Mouse (Mus musculus): ENCODE results near the gene Ip6k1. TPM values are rescaled to one million over a fixed set of nuclear protein-coding genes. Genes with fewer than 3 reads are reported as not detected.

Ip6k1 gene
- total and polyA plus RNA-seq, 3 experiments, result 31.8 to 59.1 (median 37.2) TPM

DNA sequence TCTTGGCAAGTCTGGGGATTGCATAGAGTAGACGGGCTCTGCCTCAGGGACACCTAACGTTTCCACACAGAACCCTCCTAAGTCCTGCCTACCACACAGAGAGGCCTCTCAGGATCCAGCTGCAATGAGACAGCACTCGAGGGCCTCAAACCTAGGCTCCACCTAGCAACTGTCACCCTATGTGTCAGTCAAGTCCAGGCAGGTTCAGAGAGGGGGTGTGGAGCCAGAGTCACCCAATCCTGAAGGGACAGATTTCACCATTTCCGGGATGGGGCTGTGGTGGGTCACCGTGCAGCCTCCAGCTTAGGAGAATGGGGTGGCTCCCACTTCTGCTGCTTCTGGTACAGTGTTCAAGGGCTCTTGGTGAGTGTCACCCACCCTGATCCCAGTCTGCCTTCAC is 77.9 kb downstream of the Ip6k1 start, which contains the start of gene Mst1:
Mst1 (plus strand) TSS at position 269 of the 400 bp plus-strand sequence.
- Histone ChIP-seq H3K4me3 (ENCODE audit: control insufficient read depth in 1 of 2, insufficient read depth in 1 of 2, low read depth in 2 of 2, low read length in 2 of 2) (peak within 1 kb of the TSS; percentile 75 to 92), H3K36me3 (ENCODE audit: control insufficient read depth in 1 of 2, insufficient read depth in 2 of 2, low read length in 2 of 2) (peaks cover 2 to 9% of the 10 kb centered on the region in 2 experiments; a peak in 3 of 4 replicates), H3K27me3 (ENCODE audit: control insufficient read depth in 1 of 2, insufficient read depth in 2 of 2, low read length in 2 of 2) (no peaks in the 10 kb centered on the region), H3K9ac (ENCODE audit: control insufficient read depth, low read depth, low read length, poor library complexity, severe bottlenecking) (peak within 1 kb of the TSS; percentile 86), H3K79me2 (ENCODE audit: control insufficient read depth, insufficient read depth, low read length, poor library complexity) (peaks cover 7% of the 10 kb centered on the region), H3K4me1 (ENCODE audit: control insufficient read depth in 1 of 2, insufficient read depth in 2 of 2, low read length in 2 of 2) (peaks cover 0 to 18% of the 10 kb centered on the region in 2 experiments; a peak in 2 of 4 replicates), H3K27ac (ENCODE audit: control insufficient read depth, low read depth, low read length) (peak within 1 kb of the TSS; percentile 94), H3K9me3 (replicated peaks; ENCODE audit: insufficient read depth, low read length) (no peaks in the 10 kb centered on the region)
- TF ChIP-seq MEF2A (IDR thresholded peaks at IDR 0.05; ENCODE audit: extremely low read depth, insufficient replicate concordance, low read depth, low read length, poor library complexity, severe bottlenecking) (no peak), NRF1 (IDR thresholded peaks at IDR 0.05; ENCODE audit: insufficient read depth, low read depth, low read length, poor library complexity, severe bottlenecking) (no peak), MYC (IDR thresholded peaks at IDR 0.05; ENCODE audit: low read depth, low read length) (peak; percentile 28; the same call in 1 of the 2 replicates), TBP (IDR thresholded peaks at IDR 0.05; ENCODE audit: low read depth, low read length) (peak; percentile 68; the same call in 1 of the 2 replicates), ZMIZ1 (IDR thresholded peaks at IDR 0.05; ENCODE audit: low read depth, low read length) (no peak; the same call in 1 of the 2 replicates), GABPA (IDR thresholded peaks at IDR 0.05; ENCODE audit: low read depth, low read length) (no peak), CHD2 (IDR thresholded peaks at IDR 0.05; ENCODE audit: low read length) (no peak), JUND (IDR thresholded peaks at IDR 0.05; ENCODE audit: low read depth, low read length) (no peak), POLR2A (IDR thresholded peaks at IDR 0.05; ENCODE audit: control insufficient read depth in 1 of 2, insufficient read depth in 1 of 2, low read depth in 1 of 2, low read length in 2 of 2, poor library complexity in 1 of 2) (peak in 1 of 2 experiments; percentile 71; a peak in 2 of 4 replicates), MAZ (IDR thresholded peaks at IDR 0.05; ENCODE audit: low read depth, low read length) (no peak), SMC3 (IDR thresholded peaks at IDR 0.05; ENCODE audit: low read depth, low read length) (no peak), POLR2AphosphoS2 (IDR thresholded peaks at IDR 0.05; ENCODE audit: low read length) (no peak), ETS1 (IDR thresholded peaks at IDR 0.05; ENCODE audit: low read depth, low read length) (peak; percentile 62), POLR2AphosphoS5 (IDR thresholded peaks at IDR 0.05; ENCODE audit: borderline replicate concordance, low read depth, low read length) (no peak), KAT2A (conservative IDR thresholded peaks at IDR 0.05; ENCODE audit: low read depth, low read length) (no peak), MAFK (IDR thresholded peaks at IDR 0.05; ENCODE audit: borderline replicate concordance, low read depth, low read length) (no peak), HCFC1 (IDR thresholded peaks at IDR 0.05; ENCODE audit: low read depth, low read length) (peak; percentile 62; the same call in 1 of the 2 replicates), RAD21 (IDR thresholded peaks at IDR 0.05; ENCODE audit: low read depth, low read length) (no peak), ELF1 (IDR thresholded peaks at IDR 0.05; ENCODE audit: low read depth, low read length) (peak; percentile 81), UBTF (IDR thresholded peaks at IDR 0.05; ENCODE audit: borderline replicate concordance, insufficient read depth, low read depth, low read length) (no peak), MXI1 (IDR thresholded peaks at IDR 0.05; ENCODE audit: low read depth, low read length) (no peak; the same call in none of the 2 replicates), NELFE (IDR thresholded peaks at IDR 0.05; ENCODE audit: low read depth, low read length) (peak; percentile 52; the same call in 1 of the 2 replicates), EP300 (IDR thresholded peaks at IDR 0.05; ENCODE audit: low read depth in 1 of 2, low read length in 2 of 2) (no peak), TCF12 (IDR thresholded peaks at IDR 0.05; ENCODE audit: low read depth, low read length) (peak; percentile 39; the same call in 1 of the 2 replicates)
- peak; percentile 95 for DNase-seq (ENCODE audit: low read depth, low spot score)

Data from MEL (cell line).